Comparison of ENCODE assay signal across 50 mouse cellular contexts in the genomic region with DNA sequence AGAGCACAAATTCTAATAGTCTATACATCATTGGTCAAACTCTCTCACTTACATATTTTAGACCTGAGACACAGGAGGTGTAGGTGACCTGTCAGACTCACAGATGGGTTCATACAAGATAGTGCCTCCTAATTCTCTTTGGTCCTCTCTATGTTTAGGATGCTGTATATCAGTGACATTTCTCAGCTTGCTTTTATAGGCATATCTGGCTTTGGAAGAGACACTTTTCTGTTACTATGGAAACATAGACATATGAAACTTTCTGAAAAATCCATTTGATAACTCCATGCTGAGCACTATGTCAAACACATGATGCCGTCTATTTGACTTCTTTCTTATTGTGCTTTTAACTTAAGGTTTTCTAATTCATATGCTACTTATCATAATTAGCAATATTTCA. TPM values are rescaled to one million over a fixed set of nuclear protein-coding genes. Genes with fewer than 3 reads are reported as not detected.
"Had no signal": no experiment of that assay in that cellular context is flagged by ENCODE, and none has a peak within 500 bp of the region (broad histone marks: within the 10 kb centered on the region; RNA-seq: fewer than 3 reads in every experiment).

No protein-coding gene starts in this region.

- H3K36me3 ChIP-seq: heart, embryonic 10.5 days; heart, embryonic 12.5 days; heart, embryonic 13.5 days; heart, embryonic 15.5 days; hindbrain, embryonic 10.5 days; hindbrain, embryonic 12.5 days; hindbrain, embryonic 13.5 days; hindbrain, embryonic 15.5 days; intestine, embryonic 15.5 days; kidney, embryonic 15.5 days had no signal

- DNase-seq: heart, postnatal 10 days; heart, postnatal 14 days; heart, postnatal 36 days; heart, postnatal 4 days; kidney, adult 11 months; kidney, adult 18-20 months; kidney, adult 2 months; kidney, adult 8-10 months; kidney, adult 9 months; kidney, postnatal 10 days; kidney, postnatal 14 days; kidney, postnatal 25 days; kidney, postnatal 36 days; kidney, postnatal 4 days; layer of hippocampus, adult 9-11 months; layer of hippocampus, postnatal 36 days had no signal

- H3K27me3 ChIP-seq: heart, embryonic 12.5 days; heart, embryonic 13.5 days; heart, embryonic 15.5 days; hindbrain, embryonic 12.5 days; hindbrain, embryonic 13.5 days; hindbrain, embryonic 15.5 days; intestine, embryonic 15.5 days; kidney, embryonic 15.5 days had no signal

- H3K27ac ChIP-seq: heart, embryonic 10.5 days; heart, embryonic 13.5 days; heart, embryonic 15.5 days; hindbrain, embryonic 10.5 days; hindbrain, embryonic 12.5 days; hindbrain, embryonic 13.5 days; hindbrain, embryonic 14.5 days; hindbrain, embryonic 15.5 days; hindbrain, postnatal 0 days; intestine, embryonic 15.5 days; kidney, embryonic 15.5 days; kidney, postnatal 0 days; layer of hippocampus, adult 2 months had no signal

- H3K4me3 ChIP-seq: heart, embryonic 10.5 days; heart, embryonic 12.5 days; heart, embryonic 13.5 days; heart, embryonic 15.5 days; hindbrain, embryonic 10.5 days; hindbrain, embryonic 12.5 days; hindbrain, embryonic 13.5 days; hindbrain, embryonic 15.5 days; intestine, embryonic 15.5 days; kidney, embryonic 15.5 days; layer of hippocampus, adult 2 months had no signal

- H3K9ac ChIP-seq: heart, embryonic 12.5 days; heart, embryonic 13.5 days; heart, embryonic 15.5 days; hindbrain, embryonic 12.5 days; hindbrain, embryonic 13.5 days; hindbrain, embryonic 14.5 days; hindbrain, embryonic 15.5 days; intestine, embryonic 15.5 days; kidney, embryonic 15.5 days had no signal

- H3K4me1 ChIP-seq: heart, embryonic 10.5 days; heart, embryonic 12.5 days; heart, embryonic 13.5 days; heart, embryonic 15.5 days; hindbrain, embryonic 10.5 days; hindbrain, embryonic 12.5 days; hindbrain, embryonic 13.5 days; hindbrain, embryonic 15.5 days; intestine, embryonic 15.5 days; kidney, embryonic 15.5 days had no signal

- ATAC-seq: hindbrain, embryonic 16.5 days; hindbrain, postnatal 0 days; inflammation-experienced regulatory T-cells, adult 6 months; intestine, embryonic 15.5 days; intestine, embryonic 16.5 days; intestine, postnatal 0 days had no signal

- H3K9me3 ChIP-seq: heart, embryonic 10.5 days; heart, embryonic 12.5 days; heart, embryonic 13.5 days; heart, embryonic 15.5 days; hindbrain, embryonic 10.5 days; hindbrain, embryonic 12.5 days; hindbrain, embryonic 13.5 days; hindbrain, embryonic 15.5 days; intestine, embryonic 15.5 days; kidney, embryonic 15.5 days had no signal

- H3K4me2 ChIP-seq: heart, embryonic 11.5 days; heart, embryonic 12.5 days; heart, embryonic 13.5 days; heart, embryonic 15.5 days; hindbrain, embryonic 12.5 days; hindbrain, embryonic 13.5 days; hindbrain, embryonic 14.5 days; hindbrain, embryonic 15.5 days; intestine, embryonic 15.5 days; kidney, embryonic 15.5 days had no signal

RNA-seq across cellular contexts. Expression of gene Toporsl, which starts 32.2 kb away (rescaled TPM):
- total RNA-seq: heart, postnatal 10 days; heart, postnatal 14 days; heart, postnatal 25 days; heart, postnatal 36 days; heart, postnatal 4 days; hematopoietic stem cell, adult 5-6 weeks; hindbrain, postnatal 0 days; layer of hippocampus, adult 18-20 months; layer of hippocampus, adult 2 months; layer of hippocampus, adult 8-10 months; layer of hippocampus, postnatal 10 days; layer of hippocampus, postnatal 14 days; layer of hippocampus, postnatal 25 days; layer of hippocampus, postnatal 36 days; left cerebral cortex, adult 18-20 months had no signal
- polyA plus RNA-seq: heart, embryonic 10.5 days; heart, embryonic 11.5 days; heart, embryonic 12.5 days; heart, embryonic 13.5 days; heart, embryonic 14.5 days; heart, embryonic 15.5 days; heart, embryonic 16.5 days; heart, postnatal 0 days; hindbrain, embryonic 10.5 days; hindbrain, embryonic 12.5 days; hindbrain, embryonic 13.5 days; hindbrain, embryonic 14.5 days; hindbrain, embryonic 15.5 days; hindbrain, embryonic 16.5 days; hindbrain, postnatal 0 days; inflammation-experienced regulatory T-cells, adult 6 months; intestine, embryonic 14.5 days; intestine, embryonic 15.5 days; intestine, embryonic 16.5 days; intestine, postnatal 0 days; kidney, adult 2 months; kidney, embryonic 14.5 days; kidney, embryonic 15.5 days; kidney, embryonic 16.5 days; kidney, postnatal 0 days; large intestine, adult 2 months had no signal
